Mouse (Mus musculus): ENCODE data around the gene Mrps9.

Gene Mrps9

GRCm38 (mm10) chr1:42906696-42907095 is 55.7 kb downstream of the Mrps9 start:
- DNase-seq = no peak

GRCm38 (mm10) chr1:42907153-42907552 is 56.1 kb downstream of the Mrps9 start:
- no peak for DNase-seq

- DNase-seq = no peak
These were observed 64.0 kb downstream of the Mrps9 start for GRCm38 (mm10) chr1:42915062-42915461.

- DNase-seq = no peak
These were observed 65.7 kb downstream of the Mrps9 start for GRCm38 (mm10) chr1:42916719-42917118.

- no peak for DNase-seq
These were observed 66.9 kb downstream of the Mrps9 start for GRCm38 (mm10) chr1:42917908-42918307.

- no peak for DNase-seq
These were observed 72.9 kb downstream of the Mrps9 start for GRCm38 (mm10) chr1:42923924-42924323.

GRCm38 (mm10) chr1:42933613-42934012 is 82.6 kb downstream of the Mrps9 start:
- no peak for DNase-seq

GRCm38 (mm10) chr1:42948486-42948885 is 97.5 kb downstream of the Mrps9 start:
- no peak for DNase-seq

- DNase-seq = peak; percentile 57 to 67
These were observed 101.9 kb downstream of the Mrps9 start, which contains the start of gene Gpr45 for GRCm38 (mm10) chr1:42952734-42953481. Gene Gpr45, plus strand, starts transcription at chr1:42952872.

GRCm38 (mm10) chr1:42953482-42953822 is 102.4 kb downstream of the Mrps9 start:
- DNase-seq = no peak
